Mouse (Mus musculus) midbrain, embryonic 12.5 days (tissue): ENCODE measurements around the gene Itga9. TPM values are rescaled to one million over a fixed set of nuclear protein-coding genes. Genes with fewer than 3 reads are reported as not detected.

ENCODE experiments used
- ATAC-seq: fragments of 200-750 bp; cut with Nextera tagmentation; 2 replicates; pipeline ENCODE4 v1.8.0; 2017; ENCODE audit warnings: low read depth, moderate TSS enrichment, moderate library complexity; ENCODE audit not compliant: low FRiP score
- H3K27ac ChIP-seq: fragments of 300-500 bp; sonication (generic); replicated peaks from 2 replicates; pipeline ENCODE4 v1.5.1; 2016; ENCODE audit warnings: mild to moderate bottlenecking
- H3K27me3 ChIP-seq: fragments of 300-500 bp; sonication (generic); 2 replicates; pipeline ENCODE4 v1.6.1; 2016; ENCODE audit warnings: mild to moderate bottlenecking
- H3K36me3 ChIP-seq: fragments of 300-500 bp; sonication (generic); 2 replicates; pipeline ENCODE4 v1.6.1; 2016
- H3K4me1 ChIP-seq: fragments of 300-500 bp; sonication (generic); 2 replicates; pipeline ENCODE4 v1.6.1; 2016
- H3K4me2 ChIP-seq: fragments of 300-500 bp; sonication (generic); replicated peaks from 2 replicates; pipeline ENCODE4 v1.6.1; 2016; ENCODE audit warnings: mild to moderate bottlenecking, moderate library complexity
- H3K4me3 ChIP-seq: fragments of 300-500 bp; sonication (generic); 2 replicates; pipeline ENCODE4 v1.5.1; 2016; ENCODE audit warnings: mild to moderate bottlenecking
- H3K9ac ChIP-seq: fragments of 300-500 bp; sonication (generic); replicated peaks from 2 replicates; pipeline ENCODE4 v1.6.1; 2016; ENCODE audit warnings: mild to moderate bottlenecking, moderate library complexity
- H3K9me3 ChIP-seq: fragments of 300-500 bp; sonication (generic); 2 replicates; pipeline ENCODE4 v1.6.1; 2016; ENCODE audit warnings: mild to moderate bottlenecking
- WGBS: fragments of 180-500 bp; shearing (Covaris S2); methylation state at CpG from one replicate; pipeline ENCODE4 v1.1.7; 2016; 5-methylcytosine and 5-hydroxymethylcytosine counted together
- polyA plus RNA-seq: library from polyadenylated mRNA; unstranded; fragments of >200 nt; fragmentation: Nextera tagmentation; extraction: Ambion mirVana; gene quantifications from 2 replicates; pipeline ENCODE4 v1.2.1, GENCODE M21; 2016

Gene Itga9
- polyA plus RNA-seq, 1 experiment from 2014 or later = 10.6 TPM

- Histone ChIP-seq H3K4me3 (no peak overlapping the region), H3K27ac (no peak overlapping the region), H3K4me1 (no peaks in the 10 kb centered on the region), H3K36me3 (no peaks in the 10 kb centered on the region), H3K27me3 (no peaks in the 10 kb centered on the region), H3K9me3 (no peaks in the 10 kb centered on the region), H3K9ac (no peak overlapping the region), H3K4me2 (no peak overlapping the region)
- WGBS = 75% methylated on average over 11 of the region's 12 CpGs
- no peak for ATAC-seq
Observed at GRCm38 (mm10) chr9:118700889-118701288, 94.4 kb downstream of the Itga9 start.

GRCm38 (mm10) chr9:118701791-118702190 lies 95.3 kb downstream of the Itga9 start:
- no peak overlapping the region for H3K27ac ChIP-seq
- 79% methylated on average over 2 of the region's 2 CpGs for WGBS
- H3K4me2 ChIP-seq = no peak overlapping the region

GRCm38 (mm10) chr9:118703146-118703545 lies 96.7 kb downstream of the Itga9 start:
- Histone ChIP-seq H3K36me3 (no peaks in the 10 kb centered on the region), H3K27ac (no peak overlapping the region), H3K9ac (no peak overlapping the region), H3K4me3 (no peak overlapping the region), H3K4me2 (no peak overlapping the region), H3K27me3 (no peaks in the 10 kb centered on the region), H3K9me3 (no peaks in the 10 kb centered on the region), H3K4me1 (no peaks in the 10 kb centered on the region)
- no peak for ATAC-seq
- WGBS = 86% methylated on average over 3 of the region's 3 CpGs

More at GRCm38 (mm10) chr9:118701791-118702190, 95.3 kb downstream of the Itga9 start:
- no peak for ATAC-seq
- H3K9me3 ChIP-seq = no peaks in the 10 kb centered on the region
- H3K36me3 ChIP-seq = no peaks in the 10 kb centered on the region
- no peak overlapping the region for H3K9ac ChIP-seq
- no peaks in the 10 kb centered on the region for H3K27me3 ChIP-seq
- no peaks in the 10 kb centered on the region for H3K4me1 ChIP-seq
- H3K4me3 ChIP-seq = no peak overlapping the region

GRCm38 (mm10) chr9:118705381-118706074 lies 99.0 kb downstream of the Itga9 start:
- H3K27me3 ChIP-seq = no peaks in the 10 kb centered on the region
- H3K4me1 ChIP-seq = no peaks in the 10 kb centered on the region
- H3K27ac ChIP-seq = no peak overlapping the region
- no peak overlapping the region for H3K4me2 ChIP-seq
- no peaks in the 10 kb centered on the region for H3K36me3 ChIP-seq
- no peak overlapping the region for H3K4me3 ChIP-seq
- ATAC-seq = no peak
- H3K9me3 ChIP-seq = no peaks in the 10 kb centered on the region
- 60% methylated on average over 14 of the region's 14 CpGs for WGBS
- H3K9ac ChIP-seq = no peak overlapping the region

GRCm38 (mm10) chr9:118706176-118706975 lies 99.9 kb downstream of the Itga9 start:
- Histone ChIP-seq H3K4me2 (no peak overlapping the region), H3K27ac (no peak overlapping the region), H3K9me3 (no peaks in the 10 kb centered on the region), H3K4me3 (no peak overlapping the region), H3K36me3 (no peaks in the 10 kb centered on the region), H3K9ac (no peak overlapping the region), H3K27me3 (no peaks in the 10 kb centered on the region), H3K4me1 (no peaks in the 10 kb centered on the region)
- ATAC-seq = no peak
- WGBS = 86% methylated on average over 18 of the region's 18 CpGs

- no peak overlapping the region for H3K4me2 ChIP-seq
- ATAC-seq = no peak
- 77% methylated on average over 9 of the region's 9 CpGs for WGBS
- H3K27me3 ChIP-seq = no peaks in the 10 kb centered on the region
- no peak overlapping the region for H3K4me3 ChIP-seq
- H3K36me3 ChIP-seq = no peaks in the 10 kb centered on the region
- H3K4me1 ChIP-seq = no peaks in the 10 kb centered on the region
- no peaks in the 10 kb centered on the region for H3K9me3 ChIP-seq
- no peak overlapping the region for H3K27ac ChIP-seq
- no peak overlapping the region for H3K9ac ChIP-seq
Observed at GRCm38 (mm10) chr9:118710625-118711024, 104.1 kb downstream of the Itga9 start.

GRCm38 (mm10) chr9:118711749-118712148 lies 105.3 kb downstream of the Itga9 start:
- H3K4me1 ChIP-seq = no peaks in the 10 kb centered on the region
- H3K36me3 ChIP-seq = no peaks in the 10 kb centered on the region
- no peak overlapping the region for H3K27ac ChIP-seq
- WGBS = 91% methylated on average over 11 of the region's 11 CpGs
- no peaks in the 10 kb centered on the region for H3K9me3 ChIP-seq
- no peak overlapping the region for H3K4me2 ChIP-seq
- no peak overlapping the region for H3K9ac ChIP-seq
- ATAC-seq = no peak
- no peaks in the 10 kb centered on the region for H3K27me3 ChIP-seq
- H3K4me3 ChIP-seq = no peak overlapping the region

GRCm38 (mm10) chr9:118713515-118713914 lies 107.0 kb downstream of the Itga9 start:
- Histone ChIP-seq H3K4me1 (no peaks in the 10 kb centered on the region), H3K36me3 (no peaks in the 10 kb centered on the region), H3K9ac (no peak overlapping the region), H3K27me3 (no peaks in the 10 kb centered on the region), H3K9me3 (no peaks in the 10 kb centered on the region), H3K4me3 (no peak overlapping the region), H3K27ac (no peak overlapping the region), H3K4me2 (no peak overlapping the region)
- ATAC-seq = no peak
- WGBS = 89% methylated on average over 8 of the region's 8 CpGs

- H3K4me3 ChIP-seq = no peak overlapping the region
- no peaks in the 10 kb centered on the region for H3K9me3 ChIP-seq
- H3K4me1 ChIP-seq = no peaks in the 10 kb centered on the region
- H3K36me3 ChIP-seq = no peaks in the 10 kb centered on the region
- WGBS = 78% methylated on average over 5 of the region's 5 CpGs
- H3K27me3 ChIP-seq = no peaks in the 10 kb centered on the region
- H3K9ac ChIP-seq = no peak overlapping the region
- no peak overlapping the region for H3K27ac ChIP-seq
- no peak for ATAC-seq
- H3K4me2 ChIP-seq = no peak overlapping the region
Observed at GRCm38 (mm10) chr9:118714536-118714935, 108.0 kb downstream of the Itga9 start.

- Histone ChIP-seq H3K9ac (no peak overlapping the region), H3K27ac (no peak overlapping the region), H3K9me3 (no peaks in the 10 kb centered on the region), H3K36me3 (no peaks in the 10 kb centered on the region), H3K4me2 (no peak overlapping the region), H3K4me1 (no peaks in the 10 kb centered on the region), H3K4me3 (no peak overlapping the region), H3K27me3 (no peaks in the 10 kb centered on the region)
- WGBS = 87% methylated on average over 9 of the region's 9 CpGs
- ATAC-seq = no peak
Observed at GRCm38 (mm10) chr9:118715971-118716628, 109.6 kb downstream of the Itga9 start.

GRCm38 (mm10) chr9:118717436-118717835 lies 110.9 kb downstream of the Itga9 start:
- 78% methylated on average over 3 of the region's 3 CpGs for WGBS
- no peaks in the 10 kb centered on the region for H3K36me3 ChIP-seq
- no peak for ATAC-seq

GRCm38 (mm10) chr9:118718511-118718910 lies 112.0 kb downstream of the Itga9 start:
- H3K4me3 ChIP-seq = no peak overlapping the region
- H3K36me3 ChIP-seq = no peaks in the 10 kb centered on the region
- H3K9ac ChIP-seq = no peak overlapping the region
- ATAC-seq = no peak
- H3K9me3 ChIP-seq = no peaks in the 10 kb centered on the region
- no peak overlapping the region for H3K27ac ChIP-seq
- no peak overlapping the region for H3K4me2 ChIP-seq
- H3K27me3 ChIP-seq = no peaks in the 10 kb centered on the region
- 92% methylated on average over 2 of the region's 2 CpGs for WGBS
- H3K4me1 ChIP-seq = no peaks in the 10 kb centered on the region

More at GRCm38 (mm10) chr9:118717436-118717835, 110.9 kb downstream of the Itga9 start:
- H3K4me1 ChIP-seq = no peaks in the 10 kb centered on the region
- no peak overlapping the region for H3K4me3 ChIP-seq
- H3K27ac ChIP-seq = no peak overlapping the region
- no peaks in the 10 kb centered on the region for H3K27me3 ChIP-seq
- no peaks in the 10 kb centered on the region for H3K9me3 ChIP-seq
- H3K4me2 ChIP-seq = no peak overlapping the region
- H3K9ac ChIP-seq = no peak overlapping the region
